Mouse (Mus musculus): Measurements from ENCODE around the gene Mbnl3. TPM values are rescaled to one million over a fixed set of nuclear protein-coding genes. Genes with fewer than 3 reads are reported as not detected.

The Mbnl3 gene
- under 1 TPM; 0.20 to 0.67 TPM for total RNA-seq (2021)
- long read RNA-seq, experiment 1, result 0 reads
- long read RNA-seq, experiment 2, result 0 reads

- DNase-seq, result no peak
Measured at GRCm38 (mm10) chrX:51206432-51206831, at the start of gene Mbnl3. Gene Mbnl3, minus strand, starts transcription at chrX:51206532.

DNA sequence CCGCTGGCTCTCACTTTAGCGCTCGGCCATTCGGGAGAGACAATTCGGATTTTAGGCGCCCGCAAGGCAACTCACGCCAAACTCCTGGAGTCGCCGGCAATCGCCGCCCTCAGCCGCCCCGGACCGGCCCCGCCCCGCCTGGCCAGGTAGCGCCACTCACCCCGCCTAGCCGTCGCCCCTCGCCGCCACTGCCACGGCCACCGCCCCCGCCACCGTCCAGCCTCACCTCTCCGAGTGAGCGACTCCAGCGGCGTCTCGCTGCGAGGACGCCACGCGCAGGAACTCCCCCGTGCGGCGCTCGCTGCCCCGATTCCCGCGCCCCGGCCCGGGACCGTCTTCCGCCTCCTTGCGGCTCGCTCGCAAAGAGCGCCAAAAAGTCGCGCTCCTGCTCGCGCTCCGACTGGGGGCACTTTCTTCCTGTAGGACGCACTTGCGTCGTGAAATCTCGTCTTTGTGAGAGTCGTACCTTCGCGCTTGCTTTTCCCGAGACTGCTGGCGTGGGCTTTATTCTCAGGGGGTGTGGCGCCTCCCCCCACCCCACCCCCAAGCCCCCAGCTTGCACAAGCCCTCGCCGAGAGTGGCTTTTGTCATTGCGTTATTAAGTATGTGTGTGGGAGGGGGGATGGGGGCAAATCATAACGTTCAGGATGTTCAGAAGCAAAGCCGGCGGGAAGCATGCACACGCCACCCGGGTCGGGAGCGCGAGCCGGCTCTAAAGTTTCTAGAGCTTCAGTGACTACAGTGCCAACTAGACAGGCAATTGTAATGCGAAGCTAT lies 596 bp downstream of the Mbnl3 start:
- DNase-seq, result peak; percentile 8

DNA sequence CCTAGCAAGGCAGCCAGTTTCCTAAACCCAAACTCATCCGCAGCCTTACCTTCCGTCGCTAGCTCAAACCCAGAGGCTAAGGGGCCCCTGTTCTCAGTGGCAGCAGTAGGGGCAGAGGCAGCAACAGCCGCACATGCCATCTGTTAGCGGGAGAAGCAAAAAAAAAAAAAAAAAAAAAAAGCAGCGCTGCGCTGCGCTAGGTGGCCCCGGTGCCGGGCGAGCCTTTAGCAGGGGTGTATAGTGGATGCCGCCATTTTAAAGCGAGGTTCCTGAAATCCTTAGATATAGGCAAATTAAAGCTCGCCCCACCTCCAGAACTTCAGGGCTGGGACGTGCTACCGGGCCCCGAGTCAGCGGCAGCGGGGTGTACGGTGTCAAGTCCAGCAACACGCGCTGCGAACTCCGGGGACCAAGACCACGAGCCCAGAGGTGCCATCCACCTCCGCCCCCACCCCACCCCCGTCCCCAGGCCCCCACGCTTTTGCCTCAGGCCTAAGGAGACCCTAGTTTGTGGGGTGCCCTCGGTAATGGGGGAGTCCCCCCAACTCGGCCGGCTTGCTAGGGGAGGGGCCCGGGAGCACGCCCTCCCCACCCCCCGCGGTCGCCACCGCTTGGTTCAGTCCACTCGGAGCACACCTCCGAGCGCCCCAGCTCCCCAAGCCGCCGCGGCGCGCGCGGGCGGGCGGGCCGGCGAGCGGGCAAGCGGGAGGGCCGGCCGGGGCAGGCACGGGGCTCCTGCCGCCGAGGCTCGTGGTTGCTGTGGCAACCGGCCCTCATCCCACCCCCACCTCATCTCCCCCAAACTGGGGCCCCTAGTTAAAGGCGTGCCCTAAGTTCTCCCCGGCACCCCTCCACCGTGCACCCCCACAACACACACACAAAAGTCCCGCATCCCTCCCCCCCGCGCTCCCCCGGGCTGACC lies 1.4 kb downstream of the Mbnl3 start:
- DNase-seq, result peak; percentile 21

DNA sequence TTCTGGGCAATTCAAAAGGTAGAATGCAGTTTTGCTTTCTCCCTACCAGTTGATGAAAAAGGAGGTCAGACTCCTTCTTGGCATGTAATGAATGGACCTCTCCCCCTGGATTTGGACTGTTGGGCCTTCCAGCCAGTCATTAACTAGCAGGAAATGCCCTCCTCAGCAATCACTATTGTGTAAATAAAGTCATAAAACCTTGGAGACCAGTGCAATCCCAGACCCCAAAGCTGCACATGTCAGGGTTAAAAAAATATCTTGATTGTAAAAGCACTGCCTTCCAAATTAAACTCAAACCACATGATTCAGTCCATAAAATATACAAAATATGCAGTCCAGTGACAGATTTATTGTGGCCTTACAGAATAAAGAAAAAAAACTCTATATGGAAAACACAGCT lies 9.3 kb downstream of the Mbnl3 start:
- no peak for DNase-seq

- DNase-seq, result no peak
Measured at GRCm38 (mm10) chrX:51171914-51172313, 34.4 kb downstream of the Mbnl3 start.

DNA sequence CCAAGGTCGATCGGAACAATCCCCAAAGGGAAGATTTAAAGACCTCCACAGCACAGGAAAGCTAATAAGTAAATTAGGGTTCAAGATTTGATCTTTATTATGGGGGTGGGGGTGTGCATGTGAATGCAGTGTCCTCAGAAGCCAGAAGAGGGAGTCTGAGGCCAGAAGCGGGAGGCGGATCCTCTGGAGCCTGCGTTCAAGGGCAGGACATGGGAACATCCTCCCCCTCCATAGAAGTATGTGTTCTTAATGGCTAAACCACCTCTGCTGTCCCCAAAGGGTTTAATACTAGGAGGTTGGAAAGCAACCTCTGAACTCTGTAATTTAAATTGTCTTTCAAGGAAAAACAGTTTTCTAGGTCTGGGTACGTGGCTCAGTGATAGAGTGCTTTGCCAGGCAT lies 34.9 kb downstream of the Mbnl3 start:
- DNase-seq, result peak; percentile 5

GRCm38 (mm10) chrX:51170404-51170803 lies 35.9 kb downstream of the Mbnl3 start:
- DNase-seq, result no peak

- DNase-seq, result no peak
Measured at GRCm38 (mm10) chrX:51169476-51170045, 36.8 kb downstream of the Mbnl3 start.

- DNase-seq, result no peak
Measured at GRCm38 (mm10) chrX:51167976-51168375, 38.4 kb downstream of the Mbnl3 start.

DNA sequence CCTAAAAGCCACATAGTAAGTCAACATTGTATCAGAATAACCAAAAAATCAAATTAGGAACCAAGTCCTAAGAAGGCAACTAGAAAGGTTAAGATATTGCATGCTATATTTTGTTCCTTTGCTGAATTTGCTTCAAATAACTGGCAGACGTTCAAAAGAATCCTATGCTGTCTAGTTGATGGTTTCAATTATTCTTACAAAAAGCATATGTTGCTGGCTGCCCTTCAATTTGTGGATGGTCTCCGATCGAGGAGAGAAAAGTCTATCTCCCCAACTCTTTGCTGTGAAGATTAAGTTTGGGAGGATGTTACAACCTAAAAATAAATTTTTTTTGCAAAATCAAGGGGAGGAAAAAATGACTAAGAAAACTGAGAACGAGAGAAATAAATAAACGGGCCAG lies 41.6 kb downstream of the Mbnl3 start:
- DNase-seq, result no peak

GRCm38 (mm10) chrX:51148436-51148835 lies 57.9 kb downstream of the Mbnl3 start:
- DNase-seq, result no peak

- DNase-seq, result no peak
Measured at GRCm38 (mm10) chrX:51146351-51146750, 60.0 kb downstream of the Mbnl3 start.

- no peak for DNase-seq
Measured at GRCm38 (mm10) chrX:51140055-51140454, 66.3 kb downstream of the Mbnl3 start.

GRCm38 (mm10) chrX:51131325-51131724 lies 75.0 kb downstream of the Mbnl3 start:
- DNase-seq, result no peak

- no peak for DNase-seq
Measured at GRCm38 (mm10) chrX:51102748-51103147, 103.6 kb downstream of the Mbnl3 start.

DNA sequence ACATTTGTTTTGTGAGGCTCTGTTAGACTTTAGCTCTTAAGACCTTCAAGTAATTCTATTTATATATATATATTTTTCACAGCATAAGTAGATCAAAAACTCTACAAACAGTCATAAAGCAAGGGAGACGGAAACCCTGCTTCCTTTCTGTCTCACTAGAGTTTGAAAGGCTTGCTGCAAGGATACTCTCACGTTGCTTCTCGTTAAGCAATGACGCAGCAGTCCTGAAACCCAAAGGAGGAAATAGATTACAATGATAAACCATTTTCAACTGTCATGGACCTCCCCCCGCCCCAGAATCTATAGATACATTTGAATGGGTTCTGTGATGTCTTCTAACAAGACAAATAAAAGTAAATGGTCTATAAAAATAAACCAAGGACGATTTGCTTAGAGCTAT lies 121.4 kb downstream of the Mbnl3 start:
- no peak for DNase-seq

DNA sequence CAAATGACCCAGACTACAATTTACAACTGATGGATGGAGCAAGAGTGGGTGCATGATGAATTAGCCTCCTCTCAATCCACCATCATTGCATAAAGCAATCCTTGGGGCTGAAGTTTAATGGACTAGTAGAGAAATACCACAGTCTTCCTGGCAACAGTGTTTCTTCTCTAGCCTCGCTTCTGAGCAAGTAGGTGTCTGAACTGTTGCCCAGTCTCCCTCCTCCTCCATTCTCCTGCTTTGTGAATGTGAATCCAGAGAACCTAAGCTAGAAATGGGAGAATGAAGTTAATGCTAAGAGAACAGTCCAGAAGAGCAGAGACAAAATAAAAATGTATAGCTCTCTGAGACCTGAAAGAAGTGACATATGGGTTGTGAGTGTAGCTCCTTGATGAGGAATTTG lies 122.1 kb downstream of the Mbnl3 start:
- DNase-seq, result no peak

- DNase-seq, result no peak
Measured at GRCm38 (mm10) chrX:51076744-51077143, 129.6 kb downstream of the Mbnl3 start.

Data from gastrocnemius, postnatal 25 days (tissue).